Mouse (Mus musculus): ENCODE measurements around the gene 9930104L06Rik.

GRCm38 (mm10) chr4:124957284-124957683 is 20.4 kb downstream of the 9930104L06Rik start:
- TF ChIP-seq SIN3A (IDR thresholded peaks at IDR 0.05; ENCODE audit: low read length) = no peak
- no peak for TF ChIP-seq CHD2 (IDR thresholded peaks at IDR 0.05; ENCODE audit: low read length)
- TF ChIP-seq GABPA (IDR thresholded peaks at IDR 0.05; ENCODE audit: low read depth, low read length) = no peak
- no peak for TF ChIP-seq TBP (IDR thresholded peaks at IDR 0.05; ENCODE audit: low read depth, low read length)
- TF ChIP-seq POLR2AphosphoS2 (IDR thresholded peaks at IDR 0.05; ENCODE audit: low read length) = no peak
- no peak for TF ChIP-seq HCFC1 (IDR thresholded peaks at IDR 0.05; ENCODE audit: low read depth, low read length)
- TF ChIP-seq TCF12 (IDR thresholded peaks at IDR 0.05; ENCODE audit: low read depth, low read length) = no peak
- TF ChIP-seq SMC3 (IDR thresholded peaks at IDR 0.05; ENCODE audit: low read depth, low read length) = no peak
- TF ChIP-seq CTCF (IDR thresholded peaks at IDR 0.05 in 2 of 3, conservative IDR thresholded peaks at IDR 0.05 in 1 of 3; ENCODE audit: control insufficient read depth in 1 of 3, insufficient read depth in 1 of 3, low read depth in 2 of 3, low read length in 3 of 3, poor library complexity in 1 of 3, severe bottlenecking in 1 of 3) = no peak
- no peak for TF ChIP-seq KAT2A (conservative IDR thresholded peaks at IDR 0.05; ENCODE audit: low read depth, low read length)
- TF ChIP-seq MEF2A (IDR thresholded peaks at IDR 0.05; ENCODE audit: extremely low read depth, insufficient replicate concordance, low read depth, low read length, poor library complexity, severe bottlenecking) = no peak
- no peak for TF ChIP-seq POLR2A (IDR thresholded peaks at IDR 0.05; ENCODE audit: control insufficient read depth in 1 of 2, insufficient read depth in 1 of 2, low read depth in 1 of 2, low read length in 2 of 2, poor library complexity in 1 of 2)
- TF ChIP-seq USF1 (IDR thresholded peaks at IDR 0.05; ENCODE audit: low read depth, low read length) = no peak
